Mouse (Mus musculus): Measurements from ENCODE around the gene Cyp46a1.

GRCm38 (mm10) chr12:108350931-108351330 is 16.8 kb downstream of the Cyp46a1 start:
- TF ChIP-seq POLR2A (IDR thresholded peaks at IDR 0.05; ENCODE audit: extremely low read depth, insufficient read depth, low read length) = no peak
- TF ChIP-seq CTCF (IDR thresholded peaks at IDR 0.05; ENCODE audit: low read depth, low read length) = no peak

Measured in liver, adult 2 months (tissue).